Mouse (Mus musculus) liver, embryonic 14.5 days (tissue): Measurements from ENCODE around the gene Aqp6. TPM values are rescaled to one million over a fixed set of nuclear protein-coding genes. Genes with fewer than 3 reads are reported as not detected.

ENCODE experiments used
- ATAC-seq: fragments of 200-750 bp; cut with Nextera tagmentation; 2 replicates; pipeline ENCODE4 v1.8.0; 2017; ENCODE audit warnings: moderate number of reproducible peaks, mild to moderate bottlenecking, moderate library complexity; ENCODE audit not compliant: insufficient read depth
- DNase-seq, 3 experiments: peaks; one replicate each; pipeline ENCODE4 v3.0.0-alpha.2; 2012 to 2013; ENCODE audit warnings: low read depth in 3 of 3, low spot score in 3 of 3
- H3K27ac ChIP-seq: fragments of 300-500 bp; sonication (generic); 2 replicates; pipeline ENCODE4 v1.5.1; 2014; ENCODE audit warnings: moderate library complexity, mild to moderate bottlenecking, control low read depth, inconsistent platforms
- H3K27me3 ChIP-seq: fragments of 300-500 bp; sonication (generic); 2 replicates; pipeline ENCODE4 v1.6.1; 2014; ENCODE audit warnings: mild to moderate bottlenecking, low read length, moderate library complexity; ENCODE audit not compliant: control insufficient read depth, insufficient read depth
- H3K36me3 ChIP-seq: fragments of 300-500 bp; sonication (generic); replicated peaks from 2 replicates; pipeline ENCODE4 v1.6.1; 2014; ENCODE audit warnings: low read depth; ENCODE audit not compliant: control insufficient read depth, insufficient read depth
- H3K4me1 ChIP-seq, 2 experiments: fragments of 200-500 bp in 1 of 2; fragments of 300-500 bp in 1 of 2; sonication (generic) in 1 of 2; replicated peaks; 2 replicates each; pipeline ENCODE4 v1.6.1; 2012 to 2014; ENCODE audit warnings: antibody characterized with exemption in 1 of 2, inconsistent platforms in 1 of 2, low read length in 1 of 2; ENCODE audit not compliant: control insufficient read depth in 2 of 2, insufficient read depth in 2 of 2
- H3K4me2 ChIP-seq: fragments of 300-500 bp; sonication (generic); 2 replicates; pipeline ENCODE4 v1.6.1; 2014; ENCODE audit warnings: low read depth, mild to moderate bottlenecking, control low read depth, moderate library complexity
- H3K4me3 ChIP-seq, 2 experiments: fragments of 200-500 bp in 1 of 2; fragments of 300-500 bp in 1 of 2; sonication (generic) in 1 of 2; 2 replicates each; pipeline ENCODE4 v1.5.1; 2012 to 2014; ENCODE audit warnings: low read depth in 2 of 2, low read length in 2 of 2, mild to moderate bottlenecking in 2 of 2, control low read depth in 1 of 2, inconsistent platforms in 1 of 2, moderate library complexity in 1 of 2; ENCODE audit not compliant: insufficient read depth in 1 of 2
- H3K9ac ChIP-seq: fragments of 300-500 bp; sonication (generic); replicated peaks from 2 replicates; pipeline ENCODE4 v1.6.1; 2014; ENCODE audit warnings: mild to moderate bottlenecking, control low read depth, moderate library complexity
- H3K9me3 ChIP-seq: fragments of 300-500 bp; sonication (generic); 2 replicates; pipeline ENCODE4 v1.6.1; 2016; ENCODE audit warnings: low read length, mixed read lengths; ENCODE audit not compliant: control insufficient read depth
- CTCF ChIP-seq: IDR thresholded peaks from 2 replicates; pipeline ENCODE4 v1.5.1; 2016; ENCODE audit warnings: antibody characterized with exemption, low read depth, control low read depth
- EP300 ChIP-seq: IDR thresholded peaks from 2 replicates; pipeline ENCODE4 v1.6.1; 2016; ENCODE audit warnings: antibody characterized with exemption, low read depth
- WGBS: fragments of 180-500 bp; shearing (Covaris S2); extraction: QIAGEN DNeasy Blood & Tissue Kit; methylation state at CpG from one replicate; pipeline ENCODE4 v1.1.7; 2014; ENCODE audit not compliant: insufficient replicate concordance; 5-methylcytosine and 5-hydroxymethylcytosine counted together
- polyA plus RNA-seq, 2 experiments: library from polyadenylated mRNA; depleted of rRNA in 1 of 2; stranded (reverse) in 1 of 2; unstranded in 1 of 2; fragments of >200 nt; fragmentation: Nextera tagmentation in 1 of 2; extraction: Ambion mirVana in 1 of 2; gene quantifications; 2 replicates each; pipeline versions ENCODE4 v1.2.1 to v1.2.3; 2012 to 2014

Gene Aqp6
- polyA plus RNA-seq (2012; rRNA removed): not detected in 2 replicates
- not detected in 2 replicates for polyA plus RNA-seq (2014; fragmentation: Nextera tagmentation; extraction: Ambion mirVana)

DNA sequence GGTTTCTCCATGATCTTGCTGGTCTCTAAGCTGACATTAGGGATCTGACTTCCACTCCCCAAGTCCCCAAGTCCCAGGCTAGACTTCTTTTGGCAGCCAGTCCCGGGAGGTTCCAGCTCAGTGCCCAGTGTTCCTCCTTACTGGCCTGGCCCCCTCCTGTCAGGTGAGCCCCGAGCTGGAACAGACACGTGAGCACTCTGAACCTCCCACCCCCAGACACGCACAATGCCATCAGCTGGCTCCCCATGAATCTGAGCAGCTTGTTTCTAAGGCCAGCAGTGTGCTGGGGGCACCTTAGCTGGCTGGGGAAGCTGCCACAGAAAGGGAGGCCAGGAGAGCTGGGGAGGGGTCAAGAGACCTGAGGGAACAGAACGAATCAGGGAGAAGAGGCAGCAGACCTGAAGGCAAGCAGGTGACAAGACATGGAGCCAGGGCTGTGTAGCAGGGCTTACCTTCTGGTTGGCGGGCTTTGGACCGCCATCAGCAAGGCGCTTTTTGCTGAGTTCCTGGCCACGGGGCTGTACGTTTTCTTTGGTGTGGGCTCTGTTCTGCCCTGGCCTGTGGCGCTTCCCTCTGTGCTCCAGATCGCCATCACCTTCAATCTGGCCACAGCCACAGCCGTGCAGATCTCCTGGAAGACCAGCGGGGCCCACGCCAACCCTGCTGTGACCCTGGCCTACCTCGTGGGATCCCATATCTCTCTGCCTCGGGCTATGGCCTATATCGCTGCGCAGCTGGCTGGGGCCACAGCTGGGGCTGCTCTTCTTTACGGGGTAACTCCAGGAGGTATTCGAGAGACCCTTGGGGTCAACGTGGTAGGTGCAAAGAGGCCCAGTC is at the start of gene Aqp6:
Aqp6 (plus strand) TSS at position 415 of the 837 bp plus-strand sequence.
- DNase-seq (no peak), ATAC-seq (no peak)
- no peak for TF ChIP-seq EP300
- no peak for TF ChIP-seq CTCF
- Histone ChIP-seq H3K27me3 (peaks cover 12% of the 10 kb centered on the region), H3K4me2 (no peak within 1 kb of the TSS), H3K9me3 (no peaks in the 10 kb centered on the region), H3K9ac (no peak within 1 kb of the TSS), H3K4me3 (no peak within 1 kb of the TSS), H3K4me1 (peaks cover 0 to 2% of the 10 kb centered on the region in 2 experiments; a peak in 3 of 4 replicates), H3K36me3 (no peaks in the 10 kb centered on the region), H3K27ac (no peak within 1 kb of the TSS)
- WGBS: 55% methylated on average over 22 of the region's 22 CpGs

DNA sequence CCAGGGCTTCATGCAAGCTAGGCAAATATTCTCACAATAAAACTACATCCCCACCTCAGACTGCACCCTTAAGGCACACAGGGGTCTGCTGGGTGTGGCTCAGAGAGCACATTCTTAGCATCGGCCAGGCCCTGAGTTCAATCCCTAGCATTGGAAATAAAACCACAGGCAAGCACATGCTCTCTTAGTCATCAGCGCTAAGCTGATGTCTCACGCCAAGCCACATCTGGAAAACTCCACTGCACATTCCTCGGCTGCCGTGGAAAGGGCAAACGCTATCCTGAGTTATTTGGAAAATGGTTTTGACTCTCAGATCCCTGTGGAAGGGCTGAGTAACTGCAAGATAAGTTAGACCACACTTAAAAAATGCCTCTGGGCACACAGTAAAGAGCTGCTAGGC is 47.4 kb upstream of the Aqp6 start:
- Histone ChIP-seq H3K9ac (no peak overlapping the region), H3K9me3 (no peaks in the 10 kb centered on the region), H3K4me2 (no peak overlapping the region), H3K27ac (no peak overlapping the region), H3K36me3 (no peaks in the 10 kb centered on the region), H3K27me3 (no peaks in the 10 kb centered on the region), H3K4me3 (no peak overlapping the region), H3K4me1 (no peaks in the 10 kb centered on the region)
- ATAC-seq (no peak), DNase-seq (no peak)
- WGBS: 65% methylated on average over 6 of the region's 6 CpGs
- TF ChIP-seq CTCF: no peak
- TF ChIP-seq EP300: no peak

DNA sequence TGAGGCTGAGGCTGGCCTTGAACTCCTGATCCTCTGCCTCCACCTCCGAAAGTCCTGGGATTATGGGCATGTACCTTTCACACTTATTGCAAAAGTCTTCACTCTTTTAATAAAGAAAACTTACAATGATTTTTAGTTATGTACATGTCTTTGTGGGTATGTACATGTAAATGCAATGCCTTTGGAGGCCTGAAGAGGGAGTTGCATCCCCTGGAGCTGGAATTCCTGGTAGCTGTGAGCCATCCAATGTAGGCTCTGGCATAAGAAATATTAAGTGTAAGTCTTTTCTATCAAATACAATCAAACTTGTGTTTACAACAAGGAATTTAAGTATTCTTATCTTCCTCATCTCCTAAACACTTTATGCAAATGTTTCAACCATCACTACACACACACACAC is 42.3 kb upstream of the Aqp6 start:
- ATAC-seq: no peak
- no peaks in the 10 kb centered on the region for H3K4me1 ChIP-seq
- 47% methylated on average over 1 of the region's 1 CpGs for WGBS
- no peaks in the 10 kb centered on the region for H3K36me3 ChIP-seq
- TF ChIP-seq CTCF (peak; percentile 13; the same call in 1 of the 2 replicates), EP300 (no peak)
- no peak overlapping the region for H3K4me2 ChIP-seq
- no peak for DNase-seq
- no peak overlapping the region for H3K4me3 ChIP-seq
- no peak overlapping the region for H3K9ac ChIP-seq
- H3K27ac ChIP-seq: no peak overlapping the region
- no peaks in the 10 kb centered on the region for H3K9me3 ChIP-seq
- no peaks in the 10 kb centered on the region for H3K27me3 ChIP-seq

DNA sequence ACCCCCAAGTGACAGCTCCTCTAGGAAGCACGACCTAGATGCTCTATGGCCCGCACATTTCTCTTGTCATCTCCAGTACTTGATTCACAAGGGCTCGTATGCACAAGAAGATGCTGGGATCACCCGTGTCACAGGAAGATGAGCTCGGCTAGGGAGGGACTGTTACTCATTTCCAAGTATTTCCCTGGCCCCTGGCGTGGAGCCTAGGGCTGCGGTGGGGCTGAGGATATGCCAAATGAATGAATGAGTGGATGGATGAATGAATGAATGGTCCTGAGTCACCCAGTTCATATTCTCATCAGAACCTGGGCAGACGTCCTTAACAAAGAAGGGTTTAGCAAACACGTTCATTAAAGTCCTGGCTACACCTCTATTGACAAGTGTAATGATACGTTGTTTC is 41.0 kb upstream of the Aqp6 start:
- Histone ChIP-seq H3K9ac (no peak overlapping the region), H3K4me1 (no peaks in the 10 kb centered on the region), H3K4me3 (no peak overlapping the region), H3K36me3 (no peaks in the 10 kb centered on the region), H3K4me2 (no peak overlapping the region), H3K9me3 (no peaks in the 10 kb centered on the region), H3K27ac (no peak overlapping the region), H3K27me3 (no peaks in the 10 kb centered on the region)
- ATAC-seq: no peak
- 63% methylated on average over 10 of the region's 10 CpGs for WGBS
- no peak for TF ChIP-seq EP300
- no peak for TF ChIP-seq CTCF
- DNase-seq: no peak

DNA sequence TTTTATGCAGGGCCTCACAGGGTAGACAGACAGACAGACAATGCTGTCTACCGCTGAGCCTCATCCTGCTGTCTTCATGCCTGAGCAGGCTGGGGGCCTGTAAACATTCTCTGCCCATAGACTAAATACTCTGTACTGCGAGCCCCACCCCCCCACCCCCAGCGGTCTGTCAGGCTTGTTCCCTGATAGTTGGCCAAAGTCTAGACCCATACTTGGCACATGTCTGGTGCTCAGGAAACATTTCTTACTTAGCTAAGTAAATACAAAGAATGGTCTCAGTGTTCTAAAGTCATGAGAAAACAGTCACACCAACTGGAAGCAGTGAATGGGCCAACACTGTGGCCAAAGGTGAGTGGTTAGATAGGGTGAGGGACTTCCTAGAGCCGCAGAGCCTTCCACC is 33.8 kb upstream of the Aqp6 start:
- Histone ChIP-seq H3K27ac (no peak overlapping the region), H3K27me3 (no peaks in the 10 kb centered on the region), H3K36me3 (no peaks in the 10 kb centered on the region), H3K4me2 (no peak overlapping the region), H3K4me1 (no peaks in the 10 kb centered on the region), H3K9me3 (no peaks in the 10 kb centered on the region), H3K4me3 (no peak overlapping the region), H3K9ac (no peak overlapping the region)
- DNase-seq: no peak
- no peak for TF ChIP-seq EP300
- no peak for TF ChIP-seq CTCF
- no peak for ATAC-seq
- WGBS: 60% methylated on average over 4 of the region's 4 CpGs
